Mouse (Mus musculus): Measurements from ENCODE around the gene Crygb.
"Not testable (repeated sequence)": the region's sequence is repeated elsewhere in the genome, so short reads cannot be mapped to it uniquely, and the experiment has no call there.

Gene Crygb

DNA sequence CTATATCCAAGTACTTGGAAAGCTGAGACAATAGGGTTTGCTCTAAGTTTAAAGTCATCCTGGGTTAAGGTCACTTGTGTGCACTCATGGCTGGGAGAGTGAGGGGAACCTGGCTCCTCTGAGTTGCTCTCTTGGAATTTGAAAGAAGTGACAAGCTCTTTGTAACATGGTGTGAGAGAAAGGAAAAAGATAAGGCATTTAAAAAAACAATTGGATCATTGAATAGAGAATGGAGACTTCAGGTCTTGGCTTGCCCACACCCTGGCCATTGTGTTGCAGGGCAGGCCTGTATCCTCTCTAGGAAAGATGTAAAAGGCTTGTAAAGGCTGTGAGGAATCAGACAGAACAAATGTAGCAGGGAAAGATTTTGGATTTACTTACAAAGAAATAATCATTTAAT is 14.2 kb downstream of the Crygb start:
- DNase-seq (ENCODE audit: low spot score) = no peak

DNA sequence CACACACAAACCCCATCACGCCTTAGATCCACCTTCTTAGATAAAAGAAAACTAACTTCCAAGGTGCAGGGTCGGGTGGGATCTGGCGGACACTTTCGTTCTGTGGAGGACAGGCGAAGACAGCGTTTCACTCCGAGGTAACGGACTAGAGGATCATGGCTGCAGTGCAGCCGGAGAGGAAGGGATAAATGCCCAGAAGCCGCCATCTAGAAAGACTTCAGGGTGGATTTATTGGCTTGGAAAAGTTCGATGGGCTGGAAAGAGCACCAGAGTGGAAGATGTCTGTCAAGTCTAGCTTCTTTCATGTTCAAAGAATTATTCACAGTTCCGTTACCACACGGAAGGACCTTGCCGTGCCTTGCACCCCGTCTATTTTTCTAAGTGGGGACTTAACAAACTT is 17.9 kb downstream of the Crygb start:
- DNase-seq (ENCODE audit: low spot score) = no peak

DNA sequence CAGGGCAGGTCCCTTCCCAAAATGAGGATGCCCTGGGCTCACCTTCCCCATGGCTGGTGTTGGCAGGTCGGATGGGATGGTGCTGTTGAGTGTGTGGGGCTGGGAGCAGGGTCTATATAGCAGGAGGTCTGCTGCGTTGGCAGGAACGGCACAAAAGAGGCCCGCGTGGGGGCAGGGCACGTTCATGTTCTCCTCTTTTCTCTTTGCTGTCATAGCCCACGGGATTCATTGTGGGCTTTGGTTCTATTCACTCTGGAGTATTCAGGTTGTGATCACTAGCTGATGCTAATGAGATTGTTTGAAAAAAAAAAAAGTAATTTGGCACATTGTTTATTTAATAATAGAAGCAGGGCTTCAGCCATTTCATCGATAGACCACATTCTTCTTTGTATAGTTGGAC is 18.7 kb downstream of the Crygb start, which contains the start of gene Crygd:
Gene Crygd, minus strand, starts transcription at position 101 of the 400 bp plus-strand sequence.
- no peak for DNase-seq (ENCODE audit: low spot score)

DNA sequence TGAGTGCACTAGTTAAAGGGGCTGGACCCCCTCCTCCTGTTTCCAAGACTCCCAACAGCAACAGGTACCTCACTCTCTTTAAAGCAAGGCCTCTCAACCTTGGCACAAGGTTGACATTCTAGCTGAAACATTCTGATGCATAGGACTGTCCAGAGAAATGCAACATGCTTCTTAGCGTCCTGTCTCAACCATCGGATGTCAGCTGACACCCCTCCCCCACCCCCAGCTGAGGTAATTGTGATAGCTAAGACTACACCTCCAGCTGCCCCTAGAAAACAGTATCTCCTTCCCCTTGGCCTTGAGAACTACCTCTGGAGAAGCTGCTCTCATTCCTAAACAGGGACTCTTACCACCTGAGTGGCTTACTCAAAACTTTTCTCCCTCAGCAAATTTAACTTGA is 29.9 kb downstream of the Crygb start:
- DNase-seq (ENCODE audit: low spot score) = no peak

DNA sequence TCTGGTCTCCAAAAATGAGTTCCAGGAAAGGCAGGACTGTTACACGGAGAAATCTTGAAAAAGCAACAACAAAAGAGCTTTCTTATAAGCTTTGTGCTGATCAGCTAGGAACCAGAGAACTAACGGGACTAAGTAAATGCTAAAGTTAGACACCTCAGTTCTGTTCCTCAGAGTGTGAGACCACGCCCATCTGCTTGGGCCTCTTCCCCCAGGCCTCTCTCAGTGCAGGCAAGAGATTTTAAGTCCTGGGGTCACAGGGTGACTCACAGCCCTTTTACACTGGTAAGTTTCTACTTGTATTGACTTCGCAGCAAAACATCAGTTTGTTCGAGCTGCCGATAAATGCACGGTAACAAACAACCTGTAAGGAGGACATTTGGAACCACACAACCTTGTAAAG is 30.4 kb downstream of the Crygb start:
- DNase-seq (ENCODE audit: low spot score) = no peak

DNA sequence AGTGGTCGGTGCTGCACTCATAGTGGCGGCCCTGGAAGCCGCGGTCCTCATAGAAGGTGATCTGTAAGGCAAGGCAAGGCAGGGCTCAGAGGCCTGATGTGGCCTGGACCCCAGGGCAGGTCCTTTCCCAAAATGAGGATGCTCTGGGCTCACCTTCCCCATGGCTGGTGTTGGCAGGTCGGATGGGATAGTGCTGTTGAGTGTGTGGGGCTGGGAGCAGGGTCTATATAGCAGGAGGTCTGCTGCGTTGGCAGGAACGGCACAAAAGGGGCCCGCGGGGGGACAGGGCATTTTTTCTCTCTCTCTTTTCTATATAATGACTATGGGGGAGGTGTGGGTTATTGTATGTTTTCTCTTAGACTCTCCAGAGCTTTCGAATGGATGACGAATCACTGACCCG is 31.1 kb downstream of the Crygb start, which contains the start of gene Cryge:
Gene Cryge, minus strand, starts transcription at position 198 of the 400 bp plus-strand sequence.
- not testable (repeated sequence) for DNase-seq (ENCODE audit: low spot score)

DNA sequence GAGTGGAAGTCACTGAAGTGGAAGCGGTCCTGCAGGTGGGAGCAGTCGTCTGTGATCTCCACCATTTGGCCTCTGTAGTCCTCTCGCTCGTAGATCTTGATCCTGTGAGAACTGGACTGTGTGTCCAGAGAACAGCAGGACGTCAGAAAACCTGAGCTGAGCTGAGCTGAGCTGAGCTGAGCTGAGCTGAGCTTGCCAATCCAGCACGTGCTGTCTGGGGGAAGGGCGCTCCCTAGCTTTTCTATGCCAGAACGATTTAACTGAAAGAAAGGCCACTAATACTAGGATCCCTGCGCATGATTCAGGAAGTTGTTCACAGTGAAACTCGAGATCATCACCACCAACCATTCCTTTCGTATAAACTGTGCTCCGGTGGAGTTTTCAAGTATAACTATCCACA is 33.3 kb downstream of the Crygb start:
- no peak for DNase-seq (ENCODE audit: low spot score)

DNA sequence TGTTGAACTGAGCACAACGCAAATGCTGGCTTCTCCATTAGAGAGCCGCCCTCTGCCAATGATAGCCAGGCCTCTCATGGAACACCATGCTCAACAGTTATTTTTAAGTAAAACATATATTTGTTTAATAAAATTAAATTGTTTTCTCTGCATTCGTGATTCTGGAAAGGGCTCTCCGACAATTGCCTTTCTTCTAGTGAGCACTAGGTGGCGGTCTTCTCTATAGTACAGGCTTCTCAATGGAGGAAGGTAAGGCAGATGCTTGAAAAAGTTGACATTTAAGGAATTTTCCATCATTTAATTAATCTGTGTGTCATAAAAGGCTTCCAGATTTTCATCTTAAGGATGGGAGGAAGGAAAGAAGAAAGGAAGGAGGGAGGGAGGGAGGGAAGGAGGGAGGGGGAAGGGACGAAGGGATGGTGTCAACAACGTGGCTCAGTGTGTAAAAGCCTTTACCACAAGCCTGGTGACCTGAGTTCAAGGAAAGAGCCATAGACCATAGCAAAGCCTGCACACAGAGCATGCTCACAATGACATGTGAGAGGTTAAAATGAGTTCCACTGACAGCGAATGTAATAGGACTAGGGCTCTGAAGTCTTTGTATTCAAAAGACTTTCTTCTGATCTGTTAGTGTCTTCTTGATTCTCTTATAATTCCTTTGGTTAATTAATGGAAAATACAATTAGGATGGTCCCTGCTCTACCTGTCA is 35.5 kb downstream of the Crygb start:
- DNase-seq (ENCODE audit: low spot score) = peak; percentile 33

DNA sequence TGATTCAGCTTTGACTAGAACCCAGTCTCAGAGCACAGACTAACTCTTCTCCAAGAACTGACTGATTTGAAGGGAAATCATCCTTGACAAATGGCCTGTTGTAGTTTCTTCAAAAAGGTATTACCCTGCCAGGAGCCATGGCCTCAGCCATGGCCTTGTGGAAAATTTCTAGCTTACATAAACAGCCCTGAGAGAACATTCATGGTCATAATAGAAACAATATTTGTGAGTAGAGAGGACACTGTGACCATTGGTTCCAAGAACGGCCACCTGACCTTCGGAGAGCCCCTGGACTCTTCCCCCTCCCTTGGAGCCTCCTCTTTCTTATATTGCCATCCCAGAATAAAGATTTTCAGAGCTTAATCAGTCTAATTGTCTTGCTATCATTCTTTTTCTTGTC is 38.7 kb downstream of the Crygb start:
- DNase-seq (ENCODE audit: low spot score) = no peak

DNA sequence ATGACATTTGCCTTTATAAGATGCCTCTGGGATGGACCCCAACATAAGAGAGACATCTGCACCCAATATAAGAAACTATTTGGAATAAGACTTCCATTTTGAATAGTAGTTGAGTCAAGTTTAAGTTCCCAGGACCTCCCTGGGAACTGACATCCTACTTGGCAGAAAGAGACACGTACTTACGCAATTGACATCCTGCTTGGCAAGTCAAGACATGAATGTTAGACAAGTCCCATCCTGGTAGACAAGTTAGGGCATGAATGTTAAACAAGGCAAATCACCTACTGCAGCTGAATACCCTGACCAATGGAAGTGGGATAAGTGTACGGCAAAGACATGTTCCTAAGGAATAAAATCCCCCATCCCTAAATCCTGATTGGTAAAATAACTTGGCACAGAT is 40.3 kb downstream of the Crygb start:
- DNase-seq (ENCODE audit: low spot score) = no peak

DNA sequence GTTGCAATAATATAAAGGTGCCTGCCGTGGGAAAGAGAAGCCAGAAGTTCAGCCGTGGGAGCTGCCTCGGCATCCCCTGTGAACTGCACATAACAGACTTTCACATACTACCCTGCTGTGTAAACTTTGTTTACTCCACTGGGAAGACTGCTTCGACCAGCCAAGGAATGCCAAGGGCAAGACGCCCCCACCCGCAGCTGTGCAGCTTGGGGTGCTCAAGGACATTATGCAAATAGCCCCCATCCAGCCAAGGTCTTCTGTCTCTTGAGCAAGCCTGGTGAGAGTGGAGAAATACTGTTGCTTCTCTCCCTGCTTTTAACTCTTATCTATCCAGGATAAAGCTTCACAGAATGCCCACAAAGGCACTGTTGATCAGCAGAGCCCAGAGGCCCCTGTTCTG is 41.3 kb downstream of the Crygb start:
- no peak for DNase-seq (ENCODE audit: low spot score)

DNA sequence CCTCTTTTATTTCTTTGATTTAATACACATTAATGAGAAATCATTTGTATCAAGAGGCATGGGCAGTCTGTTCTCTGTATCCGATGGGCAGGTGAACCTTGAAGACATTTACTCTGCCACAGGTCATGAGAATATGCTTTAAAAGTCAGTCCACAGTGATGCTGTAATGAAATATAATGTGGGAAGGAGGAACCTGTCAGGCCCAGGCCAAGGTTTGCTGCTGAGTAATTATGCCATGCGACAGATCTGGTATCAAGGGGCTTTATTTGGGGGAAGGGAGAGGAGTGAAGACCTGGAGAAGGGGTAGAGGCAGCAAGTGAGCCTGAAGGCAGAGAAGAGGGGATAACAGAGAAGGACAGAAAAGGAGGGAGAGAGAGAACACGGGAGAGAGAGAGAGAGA is 42.4 kb downstream of the Crygb start:
- DNase-seq (ENCODE audit: low spot score) = no peak

DNA sequence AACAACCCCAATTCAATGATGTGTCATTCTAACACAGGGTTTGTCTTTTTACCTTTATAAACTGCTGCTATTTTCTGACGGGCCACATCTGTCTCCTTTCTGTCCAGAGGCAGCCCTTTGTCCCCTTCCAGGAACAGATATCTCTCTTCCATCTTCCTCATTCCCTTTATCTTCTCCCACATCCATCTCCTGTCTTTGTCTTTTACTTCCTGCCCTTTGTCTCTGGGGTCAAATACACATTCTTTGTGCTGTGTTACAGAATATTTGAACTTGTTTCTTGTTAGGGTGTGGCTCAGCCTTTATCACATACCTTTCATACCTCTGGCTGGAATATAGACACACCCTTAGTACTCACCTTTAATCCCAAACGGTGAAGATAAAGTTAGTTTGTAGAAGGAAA is 44.5 kb downstream of the Crygb start:
- DNase-seq (ENCODE audit: low spot score) = no peak

DNA sequence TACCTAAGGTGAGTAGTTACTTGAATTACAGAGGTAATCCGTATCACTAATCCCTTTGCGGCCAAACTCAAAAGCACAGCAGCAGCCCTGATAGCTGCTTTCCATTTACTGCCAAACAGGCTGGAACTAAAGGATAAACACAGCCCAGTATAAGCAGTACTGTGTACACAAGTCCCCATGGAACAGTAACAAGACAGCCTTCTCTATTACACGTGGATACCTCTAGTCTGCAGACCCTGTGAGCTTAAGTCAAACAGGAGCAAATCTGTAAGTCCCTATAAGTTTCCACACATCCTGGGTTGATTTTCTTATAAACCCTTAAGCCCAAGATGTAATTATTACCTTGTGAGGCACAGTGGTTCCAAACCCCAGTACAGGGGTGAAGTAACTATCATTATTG is 46.6 kb downstream of the Crygb start:
- DNase-seq (ENCODE audit: low spot score) = no peak

DNA sequence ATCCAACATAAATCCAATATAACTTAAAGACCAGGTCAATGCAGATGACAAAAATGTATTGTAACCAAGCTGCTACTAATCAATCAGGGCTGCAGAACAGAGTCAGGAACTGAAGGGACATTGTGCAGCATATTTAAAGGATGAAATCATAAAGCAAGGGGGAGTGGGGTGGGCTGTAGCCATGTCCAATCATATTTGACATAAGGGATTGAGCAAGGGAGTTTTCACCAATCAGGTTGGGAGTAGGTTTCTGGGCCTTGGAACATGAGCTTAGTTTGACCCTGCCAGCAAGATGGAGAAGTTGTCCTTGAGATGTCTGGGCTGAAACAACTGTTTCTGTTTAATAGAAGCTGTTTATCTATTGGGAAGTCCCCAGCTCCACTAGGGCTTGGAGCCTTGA is 49.4 kb downstream of the Crygb start, which contains the start of gene Akr1cl:
Gene Akr1cl, minus strand, starts transcription at position 119 of the 400 bp plus-strand sequence.
- DNase-seq (ENCODE audit: low spot score) = no peak
